Mouse (Mus musculus): ENCODE measurements around the gene Crct1.

The Crct1 gene

GRCm38 (mm10) chr3:93015460-93016104, at the start of gene Crct1:
Gene Crct1, minus strand, starts transcription at chr3:93015687.
- no peak for DNase-seq (ENCODE audit: low read depth, low spot score)

GRCm38 (mm10) chr3:93052826-93053474, 37.5 kb upstream of the Crct1 start:
- DNase-seq (ENCODE audit: low read depth, low spot score), result no peak

DNA sequence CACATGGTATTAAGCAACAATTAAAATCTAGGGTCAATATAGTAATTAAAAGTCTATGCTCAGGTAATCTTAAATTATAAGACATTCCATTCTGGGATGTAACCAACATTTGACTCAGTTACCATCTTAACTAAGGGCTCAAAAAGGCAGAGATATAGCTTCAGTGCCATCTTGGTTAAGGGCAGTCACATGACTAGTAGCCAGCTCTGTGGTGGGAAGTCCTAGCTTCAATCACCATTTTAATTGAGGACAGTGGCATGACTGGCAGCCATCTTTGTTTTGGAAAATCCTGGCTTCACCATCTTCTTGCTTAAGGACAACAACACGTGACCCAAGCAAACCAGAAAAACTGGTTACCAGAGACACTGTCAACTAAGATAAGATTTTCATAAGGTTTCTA, 34.7 kb upstream of the Crct1 start:
- no peak for DNase-seq (ENCODE audit: low read depth, low spot score)

DNA sequence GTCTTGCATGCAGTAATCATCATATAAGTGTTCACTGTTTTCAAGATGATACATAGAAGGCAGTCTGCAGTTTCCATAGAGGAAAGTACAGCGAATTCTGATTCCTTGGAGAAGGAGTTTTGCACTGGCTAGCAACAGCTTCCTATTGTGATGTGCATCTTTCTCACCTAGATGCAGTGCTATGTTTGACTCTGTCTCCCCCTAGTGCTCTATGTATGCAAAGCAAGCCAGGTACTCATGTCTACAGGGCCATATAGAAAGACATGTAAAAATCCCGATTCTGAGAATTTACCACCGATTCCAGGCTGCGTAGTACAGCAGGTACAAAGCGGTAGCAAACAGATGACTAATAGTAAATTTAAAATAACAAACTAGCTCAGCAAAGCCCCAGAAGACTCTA, 16.0 kb upstream of the Crct1 start:
- peak; percentile 34 for DNase-seq (ENCODE audit: low read depth, low spot score)

GRCm38 (mm10) chr3:93025486-93025885, 10.0 kb upstream of the Crct1 start:
- DNase-seq (ENCODE audit: low read depth, low spot score), result no peak

DNA sequence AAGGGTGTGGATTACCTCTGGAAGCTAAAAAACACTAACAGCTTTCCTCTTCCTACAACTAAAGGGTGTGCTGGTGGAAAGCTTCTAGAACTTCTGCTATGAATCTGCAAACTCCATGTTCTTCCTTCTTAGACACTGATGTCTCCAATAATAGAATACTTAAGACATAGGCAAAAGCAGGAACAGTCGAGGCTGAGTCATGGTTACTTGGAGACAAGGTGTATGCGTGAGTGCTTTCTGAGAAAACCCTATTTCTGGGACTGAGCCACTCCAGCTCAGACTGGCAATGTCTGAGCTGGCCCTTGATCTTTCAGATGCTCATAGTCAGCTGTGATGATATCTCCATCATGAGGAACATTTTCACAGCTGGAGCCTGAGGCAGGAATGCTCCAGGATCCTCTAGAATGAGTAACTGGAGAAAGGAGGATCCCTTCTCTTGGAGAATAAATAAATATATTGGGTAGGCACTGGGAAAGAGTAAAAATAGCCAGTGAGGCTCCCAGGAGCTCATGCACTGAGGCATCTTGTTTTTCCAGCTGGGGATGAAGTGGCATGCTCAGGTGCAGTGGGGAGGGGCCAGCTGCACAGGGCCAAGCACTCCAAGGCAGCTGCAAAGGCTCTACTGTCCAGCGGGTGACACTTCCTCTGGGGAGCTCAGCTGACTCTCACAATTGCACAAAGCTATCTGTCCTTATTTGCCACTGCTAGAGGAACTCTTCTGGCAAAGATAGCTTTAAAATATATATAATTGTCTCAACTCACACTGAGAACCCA, 8.1 kb upstream of the Crct1 start:
- DNase-seq (ENCODE audit: low read depth, low spot score), result no peak

- DNase-seq (ENCODE audit: low read depth, low spot score), result no peak
Observed at GRCm38 (mm10) chr3:93021171-93021570, 5.7 kb upstream of the Crct1 start.

GRCm38 (mm10) chr3:93018960-93019359, 3.5 kb upstream of the Crct1 start, which contains the start of gene Lce1m:
Gene Lce1m, minus strand, starts transcription at chr3:93019060.
- DNase-seq (ENCODE audit: low read depth, low spot score), result no peak

- no peak for DNase-seq (ENCODE audit: low read depth, low spot score)
Observed at GRCm38 (mm10) chr3:93014871-93015270, 616 bp downstream of the Crct1 start.

- DNase-seq (ENCODE audit: low read depth, low spot score), result peak; percentile 5
Observed at GRCm38 (mm10) chr3:93014378-93014801, 1.1 kb downstream of the Crct1 start.

- DNase-seq (ENCODE audit: low read depth, low spot score), result no peak
Observed at GRCm38 (mm10) chr3:93002843-93003242, 12.6 kb downstream of the Crct1 start.

DNA sequence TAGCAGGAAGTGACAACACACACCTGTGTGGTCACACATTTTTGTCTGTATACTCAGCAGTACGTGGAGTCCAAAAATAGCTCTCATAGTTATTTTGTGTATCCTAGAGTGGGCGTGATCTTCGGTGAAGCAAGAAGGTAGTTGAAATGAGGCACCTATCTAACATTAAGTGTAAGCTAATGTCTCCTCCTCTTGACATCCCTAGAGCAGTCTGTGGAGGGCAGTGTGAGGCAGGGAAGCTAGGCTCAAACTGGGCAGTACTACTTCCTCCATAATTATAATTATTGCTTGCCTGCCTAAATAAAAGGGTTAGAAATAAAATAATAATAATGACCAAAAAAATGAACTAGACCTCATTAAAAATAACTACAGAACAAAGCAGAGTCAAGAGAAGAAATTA, 14.9 kb downstream of the Crct1 start:
- no peak for DNase-seq (ENCODE audit: low read depth, low spot score)

- peak; percentile 20 for DNase-seq (ENCODE audit: low read depth, low spot score)
Observed at GRCm38 (mm10) chr3:92998691-92999090, 16.8 kb downstream of the Crct1 start.

DNA sequence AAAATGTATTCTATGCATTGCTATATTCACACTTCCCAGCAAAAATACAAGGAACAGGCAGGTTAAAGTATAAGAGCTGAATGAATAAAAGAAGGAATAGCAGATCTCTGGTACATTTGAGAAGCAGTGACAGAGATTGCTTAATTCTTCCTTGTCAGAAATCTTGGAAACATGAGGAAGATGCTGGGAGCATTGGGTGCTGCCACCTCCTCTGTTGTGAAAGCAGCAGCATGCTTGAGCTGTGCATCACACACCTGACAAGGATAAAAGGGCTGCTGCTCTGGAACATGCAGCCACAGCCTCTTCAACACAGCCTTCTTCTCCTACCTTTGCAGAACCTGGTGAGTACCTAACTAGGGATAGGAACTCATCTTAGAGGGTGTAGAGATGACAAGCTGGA, 23.6 kb downstream of the Crct1 start, which contains the start of gene Lce3f:
Gene Lce3f, plus strand, starts transcription at position 301 of the 400 bp plus-strand sequence.
- no peak for DNase-seq (ENCODE audit: low read depth, low spot score)

- DNase-seq (ENCODE audit: low read depth, low spot score), result no peak
Observed at GRCm38 (mm10) chr3:92978484-92978883, 37.0 kb downstream of the Crct1 start.

DNA sequence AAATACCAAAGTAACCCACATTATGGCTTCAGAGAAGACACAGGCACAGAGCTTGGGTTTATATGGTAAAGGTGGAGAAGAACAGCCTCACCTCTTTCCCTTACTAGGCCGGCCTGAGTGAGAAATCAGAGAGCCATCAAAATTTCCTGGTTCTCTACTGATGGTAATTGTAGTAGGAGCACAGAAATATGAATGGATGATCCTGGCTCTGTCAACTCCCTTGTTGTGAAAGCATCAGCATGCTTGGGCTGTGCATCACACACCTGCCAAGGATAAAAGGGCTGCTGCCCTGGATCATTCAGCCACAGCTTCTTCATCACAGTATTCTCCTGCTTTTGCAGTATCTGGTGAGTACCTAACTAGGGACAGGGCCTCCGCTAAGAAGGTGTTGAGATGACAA, 48.7 kb downstream of the Crct1 start, which contains the start of gene Lce3e:
Gene Lce3e, plus strand, starts transcription at position 301 of the 400 bp plus-strand sequence.
- no peak for DNase-seq (ENCODE audit: low read depth, low spot score)

All from retina, postnatal 7 days (tissue).